Mouse (Mus musculus) forebrain, embryonic 12.5 days (tissue): Measurements from ENCODE around the gene Rpusd4. TPM values are rescaled to one million over a fixed set of nuclear protein-coding genes. Genes with fewer than 3 reads are reported as not detected.

Source experiments
- ATAC-seq: fragments of 200-750 bp; cut with Nextera tagmentation; 2 replicates; pipeline ENCODE4 v1.8.0; 2017; ENCODE audit warnings: moderate TSS enrichment; ENCODE audit not compliant: low FRiP score
- H3K27ac ChIP-seq: fragments of 300-500 bp; sonication (generic); 2 replicates; pipeline ENCODE4 v1.5.1; 2016; ENCODE audit warnings: mild to moderate bottlenecking
- H3K27me3 ChIP-seq: fragments of 300-500 bp; sonication (generic); 2 replicates; pipeline ENCODE4 v1.6.1; 2016; ENCODE audit warnings: mild to moderate bottlenecking
- H3K36me3 ChIP-seq: fragments of 300-500 bp; sonication (generic); replicated peaks from 2 replicates; pipeline ENCODE4 v1.6.1; 2016; ENCODE audit warnings: mild to moderate bottlenecking
- H3K4me1 ChIP-seq: fragments of 300-500 bp; sonication (generic); 2 replicates; pipeline ENCODE4 v1.6.1; 2016
- H3K4me2 ChIP-seq: fragments of 300-500 bp; sonication (generic); 2 replicates; pipeline ENCODE4 v1.6.1; 2016; ENCODE audit warnings: mild to moderate bottlenecking, moderate library complexity
- H3K4me3 ChIP-seq: fragments of 300-500 bp; sonication (generic); replicated peaks from 2 replicates; pipeline ENCODE4 v1.5.1; 2016; ENCODE audit warnings: mild to moderate bottlenecking
- H3K9ac ChIP-seq: fragments of 300-500 bp; sonication (generic); 2 replicates; pipeline ENCODE4 v1.6.1; 2016; ENCODE audit warnings: mild to moderate bottlenecking
- H3K9me3 ChIP-seq: fragments of 300-500 bp; sonication (generic); 2 replicates; pipeline ENCODE4 v1.6.1; 2016
- WGBS: fragments of 180-500 bp; shearing (Covaris S2); methylation state at CpG from one replicate; pipeline ENCODE4 v1.1.7; 2016; 5-methylcytosine and 5-hydroxymethylcytosine counted together
- polyA plus RNA-seq: library from polyadenylated mRNA; unstranded; fragments of >200 nt; fragmentation: Nextera tagmentation; extraction: Ambion mirVana; gene quantifications from 2 replicates; pipeline ENCODE4 v1.2.1, GENCODE M21; 2016

The Rpusd4 gene
- polyA plus RNA-seq, 1 experiment from 2014 or later, result 25.6 TPM

DNA sequence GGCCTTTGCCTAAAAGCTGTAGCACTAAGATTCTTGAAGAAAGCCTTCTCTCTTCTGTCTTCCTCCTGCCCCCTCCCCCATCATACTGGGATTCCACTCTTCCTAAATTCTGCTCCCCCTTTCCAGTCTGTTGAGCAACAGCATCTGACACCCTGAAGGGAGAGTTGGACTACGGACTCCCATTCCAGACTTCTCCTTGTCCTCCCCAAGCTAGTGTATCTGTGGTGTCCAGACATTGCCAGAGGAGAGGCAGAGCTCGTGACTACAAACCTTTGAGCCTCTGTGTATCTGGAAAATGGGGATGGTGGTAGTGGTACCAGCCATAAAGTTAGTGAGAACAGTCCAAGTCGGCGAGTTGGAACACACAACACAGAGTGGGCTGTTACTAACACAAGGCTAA, 52.6 kb downstream of the Rpusd4 start:
- Histone ChIP-seq H3K4me1 (peaks cover 33% of the 10 kb centered on the region), H3K9ac (no peak overlapping the region), H3K4me2 (no peak overlapping the region), H3K9me3 (no peaks in the 10 kb centered on the region), H3K27ac (no peak overlapping the region), H3K27me3 (peaks cover 82% of the 10 kb centered on the region), H3K36me3 (no peaks in the 10 kb centered on the region), H3K4me3 (no peak overlapping the region)
- no peak for ATAC-seq
- 86% methylated on average over 4 of the region's 4 CpGs for WGBS

DNA sequence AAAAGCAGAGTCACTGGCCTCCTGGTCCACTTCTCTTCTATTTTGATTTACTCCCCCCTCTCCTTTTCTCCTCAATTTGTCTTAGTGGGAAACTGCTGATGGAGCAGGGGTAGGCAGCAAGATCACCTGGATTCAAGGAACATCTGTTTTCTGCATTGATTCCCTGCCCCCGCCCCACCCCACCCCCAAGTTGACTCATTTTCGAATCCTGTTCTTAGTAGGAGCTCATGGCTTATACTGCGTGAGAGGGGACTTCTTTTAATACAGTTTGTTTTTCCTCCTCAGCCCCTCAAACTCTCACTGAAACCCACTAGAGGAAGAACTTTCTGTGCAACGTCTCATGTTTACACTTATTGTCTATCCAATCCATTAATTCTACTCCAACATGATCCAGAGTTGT, 56.3 kb downstream of the Rpusd4 start:
- peaks cover 25% of the 10 kb centered on the region for H3K4me1 ChIP-seq

GRCm38 (mm10) chr9:35324571-35324970, 56.9 kb downstream of the Rpusd4 start:
- no peak for ATAC-seq
- H3K4me2 ChIP-seq, result no peak overlapping the region
- H3K27ac ChIP-seq, result no peak overlapping the region
- peaks cover 24% of the 10 kb centered on the region for H3K4me1 ChIP-seq
- H3K36me3 ChIP-seq, result no peaks in the 10 kb centered on the region
- 39% methylated on average over 2 of the region's 2 CpGs for WGBS
- H3K4me3 ChIP-seq, result no peak overlapping the region
- no peaks in the 10 kb centered on the region for H3K9me3 ChIP-seq
- H3K27me3 ChIP-seq, result peaks cover 82% of the 10 kb centered on the region
- H3K9ac ChIP-seq, result no peak overlapping the region

More for the DNA sequence above, 56.3 kb downstream of the Rpusd4 start:
- Histone ChIP-seq H3K9ac (no peak overlapping the region), H3K36me3 (no peaks in the 10 kb centered on the region), H3K4me2 (no peak overlapping the region), H3K27ac (no peak overlapping the region), H3K9me3 (no peaks in the 10 kb centered on the region), H3K27me3 (peaks cover 80% of the 10 kb centered on the region), H3K4me3 (no peak overlapping the region)
- 85% methylated on average over 4 of the region's 4 CpGs for WGBS
- no peak for ATAC-seq

- no peak overlapping the region for H3K4me3 ChIP-seq
- H3K4me2 ChIP-seq, result no peak overlapping the region
- peaks cover 42% of the 10 kb centered on the region for H3K4me1 ChIP-seq
- peak overlapping the region; percentile 65 for H3K27ac ChIP-seq
- WGBS, result 42% methylated on average over 7 of the region's 7 CpGs
- H3K9ac ChIP-seq, result no peak overlapping the region
- H3K27me3 ChIP-seq, result peaks cover 70% of the 10 kb centered on the region
- H3K9me3 ChIP-seq, result no peaks in the 10 kb centered on the region
- H3K36me3 ChIP-seq, result no peaks in the 10 kb centered on the region
- peak; percentile 20; the same call in 1 of the 2 replicates for ATAC-seq
Measured at GRCm38 (mm10) chr9:35326644-35327263, 59.1 kb downstream of the Rpusd4 start.

Other genes with a start within 250 kb of the Rpusd4 start
- 9.9 and 12.1 TPM in 2 replicates for gene St3gal4, start 148.6 kb upstream of the Rpusd4 start, polyA plus RNA-seq
- gene Dcps, start 91.8 kb upstream of the Rpusd4 start, polyA plus RNA-seq, result 90.1 and 102 TPM in 2 replicates
- 81.3 and 82.6 TPM in 2 replicates for gene Srpr, start 67.7 kb upstream of the Rpusd4 start, polyA plus RNA-seq
- 11.7 and 11.9 TPM in 2 replicates for gene Tirap, start 67.6 kb upstream of the Rpusd4 start, polyA plus RNA-seq
- 45.6 and 49.0 TPM in 2 replicates for gene Foxred1, start 56.8 kb upstream of the Rpusd4 start, polyA plus RNA-seq
- 73.9 TPM in 2 replicates for gene Fam118b, start 60 bp upstream of the Rpusd4 start, polyA plus RNA-seq
- 23.4 and 23.7 TPM in 2 replicates for gene Cdon, start 153.3 kb downstream of the Rpusd4 start, polyA plus RNA-seq